Mouse (Mus musculus): ENCODE data around the gene Gapt. TPM values are rescaled to one million over a fixed set of nuclear protein-coding genes. Genes with fewer than 3 reads are reported as not detected.

Gapt gene
- 0.83 and 4.0 TPM in 2 replicates for polyA plus RNA-seq (2012; rRNA removed; ENCODE audit: low replicate concordance)

DNA sequence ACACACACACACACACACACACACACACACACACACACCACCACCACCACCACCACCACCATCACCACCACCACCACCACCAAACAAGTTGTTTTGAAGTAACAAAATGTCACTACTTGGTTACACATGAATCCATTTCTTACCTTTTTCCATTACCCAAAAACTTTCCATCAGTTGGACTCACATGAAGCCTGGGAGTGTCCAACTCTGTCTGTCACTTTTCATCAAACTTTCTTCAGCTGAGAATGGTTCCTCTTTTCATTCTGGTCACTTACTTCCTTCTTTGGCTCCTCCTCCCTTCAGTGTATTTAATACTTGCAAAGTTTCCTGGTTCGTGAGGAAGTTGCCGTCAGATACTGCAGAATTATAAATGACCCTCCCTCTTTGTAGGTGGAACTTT lies at the start of gene Gapt:
Gene Gapt (minus strand): TSS at position 259 of the 400 bp plus-strand sequence.

DNA sequence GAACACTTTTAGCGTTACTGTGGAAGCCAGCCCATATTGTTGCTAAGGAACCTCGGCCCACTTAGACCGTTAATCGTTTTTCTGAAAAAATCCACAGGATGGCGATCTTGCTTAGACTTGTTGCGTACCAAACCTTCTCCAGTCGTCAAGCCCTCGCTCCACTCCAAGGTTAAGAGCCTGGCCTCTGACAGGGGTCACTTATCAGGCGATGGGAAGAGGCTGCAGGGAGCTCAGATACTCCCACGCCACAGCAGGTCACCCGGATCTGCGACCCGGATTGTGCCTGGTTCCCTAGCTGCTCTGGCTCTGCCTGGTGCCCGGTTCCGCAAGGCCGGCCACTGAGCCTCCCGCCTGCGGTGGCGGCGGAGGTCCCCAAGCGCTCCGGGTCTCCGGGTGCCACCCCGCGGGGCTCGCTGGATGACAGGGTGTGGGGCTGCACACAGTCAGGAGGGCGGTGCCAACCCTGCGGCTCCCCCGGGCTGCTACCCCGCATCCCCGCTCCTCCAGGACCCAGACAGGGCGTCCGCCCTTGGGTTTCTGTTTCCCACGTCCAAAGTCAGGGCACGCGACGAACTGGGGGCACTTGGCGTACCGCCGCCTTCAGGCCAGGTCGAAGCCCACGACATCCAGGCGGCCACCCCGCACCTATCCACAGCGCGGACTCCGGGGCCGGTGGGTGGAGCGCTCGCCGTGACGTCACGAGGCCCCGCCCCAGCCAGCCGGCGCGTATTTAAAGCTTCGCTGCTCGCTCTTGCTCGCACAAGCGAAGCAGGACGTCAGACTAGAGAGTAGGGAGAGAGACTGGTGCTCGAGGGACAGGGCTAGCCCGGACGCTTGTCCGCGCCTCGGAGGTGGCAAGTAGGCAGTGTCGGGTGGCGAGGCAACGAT lies 37.5 kb upstream of the Gapt start, which contains the start of gene Plk2:
Gene Plk2 (plus strand): TSS at position 756 of the 888 bp plus-strand sequence.

Other genes starting within 250 kb of the Gapt start
- not detected in 2 replicates for gene Rab3c, start 76.2 kb downstream of the Gapt start, polyA plus RNA-seq (2012; rRNA removed; ENCODE audit: low replicate concordance)
- 21.7 and 26.8 TPM in 2 replicates for gene Plk2, start 37.8 kb upstream of the Gapt start, polyA plus RNA-seq (2012; rRNA removed; ENCODE audit: low replicate concordance)

Measured in subcutaneous adipose tissue, adult 2 months (tissue).